Mouse (Mus musculus) neutrophil, adult 65 days (primary cell): ENCODE results near the gene Angptl7. TPM values are rescaled to one million over a fixed set of nuclear protein-coding genes. Genes with fewer than 3 reads are reported as not detected.

ENCODE experiments used
- total RNA-seq: library from RNA; stranded (reverse); gene quantifications from 2 replicates; pipeline ENCODE4 v1.2.4, GENCODE M21; 2023

The Angptl7 gene
- not detected in 2 replicates for total RNA-seq

GRCm38 (mm10) chr4:148500410-148500867 is at the start of gene Angptl7:
Gene Angptl7 (minus strand): TSS chr4:148500460.

GRCm38 (mm10) chr4:148448179-148448852 is 51.9 kb downstream of the Angptl7 start, which contains the start of gene Mtor:
Gene Mtor (plus strand): TSS chr4:148448611.

Other genes with a start within 250 kb of the Angptl7 start
- gene Disp3, start 212.5 kb downstream of the Angptl7 start, total RNA-seq = not detected in 2 replicates
- 4.2 and 5.5 TPM in 2 replicates for gene Ubiad1, start 55.7 kb downstream of the Angptl7 start, total RNA-seq
- 26.4 and 29.2 TPM in 2 replicates for gene Mtor, start 51.8 kb downstream of the Angptl7 start, total RNA-seq
- gene Exosc10, start 58.0 kb upstream of the Angptl7 start, total RNA-seq = 44.6 and 47.8 TPM in 2 replicates
- 8.0 and 9.9 TPM in 2 replicates for gene Srm, start 91.0 kb upstream of the Angptl7 start, total RNA-seq
- 0.25 TPM in 1 of 2 replicates, not detected in the other for gene Masp2, start 102.1 kb upstream of the Angptl7 start, total RNA-seq
- 187 TPM in 2 replicates for gene Tardbp, start 126.6 kb upstream of the Angptl7 start, total RNA-seq
- gene Gm572, start 142.9 kb upstream of the Angptl7 start, total RNA-seq = not detected in 2 replicates